Mouse (Mus musculus) liver, embryonic 13.5 days (tissue): Measurements from ENCODE around the gene Mpdu1. TPM values are rescaled to one million over a fixed set of nuclear protein-coding genes. Genes with fewer than 3 reads are reported as not detected.

ENCODE experiments used
- ATAC-seq: fragments of 200-750 bp; cut with Nextera tagmentation; 2 replicates; pipeline ENCODE4 v1.8.0; 2017; ENCODE audit warnings: low read depth, mild to moderate bottlenecking, moderate number of reproducible peaks, moderate library complexity
- DNase-seq: peaks from one replicate; pipeline ENCODE4 v3.0.0; 2022
- H3K27ac ChIP-seq: fragments of 300-500 bp; sonication (generic); 2 replicates; pipeline ENCODE4 v1.5.1; 2015; ENCODE audit warnings: moderate library complexity, mild to moderate bottlenecking, inconsistent platforms
- H3K27me3 ChIP-seq: fragments of 300-500 bp; sonication (generic); 2 replicates; pipeline ENCODE4 v1.6.1; 2015; ENCODE audit warnings: mild to moderate bottlenecking, inconsistent platforms
- H3K36me3 ChIP-seq: fragments of 300-500 bp; sonication (generic); 2 replicates; pipeline ENCODE4 v1.6.1; 2015; ENCODE audit warnings: mild to moderate bottlenecking, inconsistent platforms
- H3K4me1 ChIP-seq: fragments of 300-500 bp; sonication (generic); replicated peaks from 2 replicates; pipeline ENCODE4 v1.6.1; 2015; ENCODE audit warnings: inconsistent platforms
- H3K4me2 ChIP-seq: fragments of 300-500 bp; sonication (generic); 2 replicates; pipeline ENCODE4 v1.6.1; 2015; ENCODE audit warnings: inconsistent platforms, mild to moderate bottlenecking, moderate library complexity
- H3K4me3 ChIP-seq: fragments of 300-500 bp; sonication (generic); replicated peaks from 2 replicates; pipeline ENCODE4 v1.5.1; 2015; ENCODE audit warnings: mild to moderate bottlenecking, inconsistent platforms
- H3K9ac ChIP-seq: fragments of 300-500 bp; sonication (generic); 2 replicates; pipeline ENCODE4 v1.6.1; 2015; ENCODE audit warnings: mild to moderate bottlenecking, inconsistent platforms
- H3K9me3 ChIP-seq: fragments of 300-500 bp; sonication (generic); replicated peaks from 2 replicates; pipeline ENCODE4 v1.6.1; 2016; ENCODE audit warnings: inconsistent platforms
- WGBS: fragments of 180-500 bp; shearing (Covaris S2); methylation state at CpG from one replicate; pipeline ENCODE4 v1.1.7; 2015; ENCODE audit not compliant: insufficient replicate concordance; 5-methylcytosine and 5-hydroxymethylcytosine counted together
- polyA plus RNA-seq: library from polyadenylated mRNA; unstranded; fragments of >200 nt; fragmentation: Nextera tagmentation; extraction: Ambion mirVana; gene quantifications from 2 replicates; pipeline ENCODE4 v1.2.1, GENCODE M21; 2015

Gene Mpdu1
- polyA plus RNA-seq, 1 experiment from 2014 or later, result 39.2 TPM

- 43% methylated on average over 3 of the region's 3 CpGs for WGBS
- Histone ChIP-seq H3K9me3 (no peaks in the 10 kb centered on the region), H3K9ac (peak overlapping the region; percentile 79), H3K36me3 (peaks cover 65% of the 10 kb centered on the region), H3K4me2 (peak overlapping the region; percentile 84), H3K27me3 (no peaks in the 10 kb centered on the region), H3K4me3 (peak overlapping the region; percentile 68), H3K4me1 (peaks cover 71% of the 10 kb centered on the region), H3K27ac (peak overlapping the region; percentile 96)
- DNase-seq (peak; percentile 38), ATAC-seq (0 out of 2 replicates have a peak, but pooled peaks have one; percentile 16)
Measured at GRCm38 (mm10) chr11:69661221-69661881, 1.1 kb downstream of the Mpdu1 start.

- Histone ChIP-seq H3K4me2 (no peak overlapping the region), H3K4me1 (peaks cover 68% of the 10 kb centered on the region), H3K4me3 (no peak overlapping the region), H3K27ac (no peak overlapping the region), H3K9me3 (no peaks in the 10 kb centered on the region), H3K36me3 (peaks cover 67% of the 10 kb centered on the region), H3K9ac (no peak overlapping the region), H3K27me3 (no peaks in the 10 kb centered on the region)
- ATAC-seq (no peak), DNase-seq (no peak)
- 81% methylated on average over 15 of the region's 15 CpGs for WGBS
Measured at GRCm38 (mm10) chr11:69657462-69657881, 5.0 kb downstream of the Mpdu1 start.

- Histone ChIP-seq H3K4me3 (no peak overlapping the region), H3K9me3 (no peaks in the 10 kb centered on the region), H3K27me3 (no peaks in the 10 kb centered on the region), H3K4me2 (peak overlapping the region; percentile 18; the same call in 1 of the 2 replicates), H3K4me1 (peaks cover 73% of the 10 kb centered on the region), H3K27ac (peak overlapping the region; percentile 60), H3K9ac (peak overlapping the region; percentile 38; the same call in 1 of the 2 replicates), H3K36me3 (peaks cover 73% of the 10 kb centered on the region)
- ATAC-seq (peak; percentile 52; the same call in 1 of the 2 replicates), DNase-seq (peak; percentile 36)
- 48% methylated on average over 10 of the region's 10 CpGs for WGBS
Measured at GRCm38 (mm10) chr11:69656617-69657461, 5.6 kb downstream of the Mpdu1 start.

- 89% methylated on average over 5 of the region's 5 CpGs for WGBS
- Histone ChIP-seq H3K27me3 (no peaks in the 10 kb centered on the region), H3K27ac (no peak overlapping the region), H3K9ac (0 out of 2 replicates have a peak overlapping the region, but pooled peaks have one; percentile 38), H3K36me3 (peaks cover 81% of the 10 kb centered on the region), H3K9me3 (no peaks in the 10 kb centered on the region), H3K4me1 (peaks cover 65% of the 10 kb centered on the region), H3K4me2 (no peak overlapping the region), H3K4me3 (no peak overlapping the region)
- ATAC-seq (no peak), DNase-seq (no peak)
Measured at GRCm38 (mm10) chr11:69656065-69656455, 6.4 kb downstream of the Mpdu1 start.

GRCm38 (mm10) chr11:69655264-69656064 lies 7.0 kb downstream of the Mpdu1 start, which contains the start of gene Sox15:
TSS of gene Sox15 (plus strand) at chr11:69655314.
- H3K36me3 ChIP-seq, result peaks cover 87% of the 10 kb centered on the region
- H3K9ac ChIP-seq, result no peak within 1 kb of the TSS
- DNase-seq, result peak; percentile 43
- H3K4me3 ChIP-seq, result no peak within 1 kb of the TSS
- no peaks in the 10 kb centered on the region for H3K27me3 ChIP-seq
- peak; percentile 60 for ATAC-seq
- 0 out of 2 replicates have a peak within 1 kb of the TSS, but pooled peaks have one; percentile 23 for H3K4me2 ChIP-seq
- WGBS, result 37% methylated on average over 34 of the region's 34 CpGs
- peaks cover 59% of the 10 kb centered on the region for H3K4me1 ChIP-seq
- H3K9me3 ChIP-seq, result no peaks in the 10 kb centered on the region
- peak within 1 kb of the TSS; percentile 30 for H3K27ac ChIP-seq

GRCm38 (mm10) chr11:69654760-69655159 lies 7.7 kb downstream of the Mpdu1 start:
- ATAC-seq, result no peak
- Histone ChIP-seq H3K9ac (no peak overlapping the region), H3K4me1 (peaks cover 53% of the 10 kb centered on the region), H3K36me3 (peaks cover 91% of the 10 kb centered on the region), H3K27ac (peak overlapping the region; percentile 30), H3K27me3 (no peaks in the 10 kb centered on the region), H3K9me3 (no peaks in the 10 kb centered on the region), H3K4me2 (no peak overlapping the region), H3K4me3 (no peak overlapping the region)
- DNase-seq, result no peak
- 38% methylated on average over 9 of the region's 9 CpGs for whole genome bisulfite sequencing

GRCm38 (mm10) chr11:69653399-69653798 lies 9.0 kb downstream of the Mpdu1 start:
- no peak overlapping the region; the same call in 1 of the 2 replicates for H3K27ac ChIP-seq
- WGBS, result 65% methylated on average over 5 of the region's 5 CpGs
- H3K9me3 ChIP-seq, result no peaks in the 10 kb centered on the region
- H3K27me3 ChIP-seq, result no peaks in the 10 kb centered on the region
- H3K9ac ChIP-seq, result no peak overlapping the region
- ATAC-seq (no peak), DNase-seq (no peak)
- no peak overlapping the region for H3K4me2 ChIP-seq
- peaks cover 91% of the 10 kb centered on the region for H3K36me3 ChIP-seq
- H3K4me1 ChIP-seq, result peaks cover 53% of the 10 kb centered on the region
- H3K4me3 ChIP-seq, result no peak overlapping the region

- Histone ChIP-seq H3K9me3 (no peaks in the 10 kb centered on the region), H3K9ac (no peak overlapping the region), H3K27me3 (no peaks in the 10 kb centered on the region), H3K4me3 (no peak overlapping the region), H3K4me2 (no peak overlapping the region), H3K4me1 (0 out of 2 replicates have a peak, but pooled peaks cover 2% of the 10 kb centered on the region), H3K27ac (0 out of 2 replicates have a peak overlapping the region, but pooled peaks have one; percentile 13), H3K36me3 (peaks cover 96% of the 10 kb centered on the region)
- ATAC-seq (no peak), DNase-seq (no peak)
- WGBS, result 83% methylated on average over 5 of the region's 5 CpGs
Measured at GRCm38 (mm10) chr11:69645860-69646259, 16.6 kb downstream of the Mpdu1 start.

GRCm38 (mm10) chr11:69635471-69635870 lies 27.0 kb downstream of the Mpdu1 start:
- ATAC-seq (no peak), DNase-seq (no peak)
- Histone ChIP-seq H3K27ac (no peak overlapping the region), H3K4me3 (no peak overlapping the region; the same call in 1 of the 2 replicates), H3K4me1 (peaks cover 45% of the 10 kb centered on the region), H3K9ac (peak overlapping the region; percentile 97; the same call in 1 of the 2 replicates), H3K36me3 (peaks cover 21% of the 10 kb centered on the region), H3K4me2 (peak overlapping the region; percentile 4), H3K27me3 (no peaks in the 10 kb centered on the region), H3K9me3 (no peaks in the 10 kb centered on the region)
- WGBS, result 81% methylated on average over 3 of the region's 3 CpGs

- Histone ChIP-seq H3K4me3 (peak overlapping the region; percentile 93), H3K36me3 (peaks cover 5% of the 10 kb centered on the region; the same call in 1 of the 2 replicates), H3K27ac (peak overlapping the region; percentile 95), H3K9me3 (no peaks in the 10 kb centered on the region), H3K4me1 (peaks cover 48% of the 10 kb centered on the region), H3K4me2 (peak overlapping the region; percentile 91), H3K27me3 (no peaks in the 10 kb centered on the region), H3K9ac (peak overlapping the region; percentile 97)
- under 1% methylated on average over 50 of the region's 50 CpGs for WGBS
- ATAC-seq (peak; percentile 55), DNase-seq (no peak)
Measured at GRCm38 (mm10) chr11:69633128-69633866, 29.1 kb downstream of the Mpdu1 start.
